Mouse (Mus musculus): Measurements from ENCODE around the gene Fndc3a. TPM values are rescaled to one million over a fixed set of nuclear protein-coding genes. Genes with fewer than 3 reads are reported as not detected.

Gene Fndc3a
- polyA plus RNA-seq, 1 experiment from 2014 or later: 46.6 TPM

GRCm38 (mm10) chr14:72689525-72689924 is 20.3 kb downstream of the Fndc3a start:
- H3K4me2 ChIP-seq (replicated peaks): no peak overlapping the region
- no peak overlapping the region for H3K4me3 ChIP-seq (replicated peaks; ENCODE audit: low read length)
- ATAC-seq (ENCODE audit: low FRiP score) (no peak), DNase-seq (ENCODE audit: low spot score) (no peak)
- H3K27me3 ChIP-seq (ENCODE audit: control insufficient read depth, insufficient read depth, low read length): no peaks in the 10 kb centered on the region
- no peak overlapping the region for H3K27ac ChIP-seq
- H3K9ac ChIP-seq: no peak overlapping the region
- H3K36me3 ChIP-seq (replicated peaks; ENCODE audit: control insufficient read depth, insufficient read depth): no peaks in the 10 kb centered on the region
- H3K9me3 ChIP-seq (ENCODE audit: control insufficient read depth, low read length): no peaks in the 10 kb centered on the region
- no peaks in the 10 kb centered on the region for H3K4me1 ChIP-seq (replicated peaks; ENCODE audit: control insufficient read depth, insufficient read depth, low read length)

GRCm38 (mm10) chr14:72684857-72685370 is 24.9 kb downstream of the Fndc3a start:
- ATAC-seq (ENCODE audit: low FRiP score): no peak

GRCm38 (mm10) chr14:72677247-72677646 is 32.6 kb downstream of the Fndc3a start:
- Histone ChIP-seq H3K27ac (no peak overlapping the region), H3K36me3 (replicated peaks; ENCODE audit: control insufficient read depth, insufficient read depth) (no peaks in the 10 kb centered on the region), H3K9ac (no peak overlapping the region), H3K27me3 (ENCODE audit: control insufficient read depth, insufficient read depth, low read length) (no peaks in the 10 kb centered on the region), H3K4me2 (replicated peaks) (no peak overlapping the region), H3K4me1 (replicated peaks; ENCODE audit: control insufficient read depth, insufficient read depth, low read length) (no peaks in the 10 kb centered on the region), H3K9me3 (ENCODE audit: control insufficient read depth, low read length) (no peaks in the 10 kb centered on the region), H3K4me3 (replicated peaks; ENCODE audit: low read length) (no peak overlapping the region)
- ATAC-seq (ENCODE audit: low FRiP score) (no peak), DNase-seq (ENCODE audit: low spot score) (no peak)
- 79% methylated on average over 3 of the region's 3 CpGs for WGBS

More at GRCm38 (mm10) chr14:72684857-72685370, 24.9 kb downstream of the Fndc3a start:
- Histone ChIP-seq H3K27me3 (ENCODE audit: control insufficient read depth, insufficient read depth, low read length) (no peaks in the 10 kb centered on the region), H3K36me3 (replicated peaks; ENCODE audit: control insufficient read depth, insufficient read depth) (no peaks in the 10 kb centered on the region), H3K9ac (no peak overlapping the region), H3K4me3 (replicated peaks; ENCODE audit: low read length) (no peak overlapping the region), H3K27ac (no peak overlapping the region), H3K4me1 (replicated peaks; ENCODE audit: control insufficient read depth, insufficient read depth, low read length) (no peaks in the 10 kb centered on the region), H3K9me3 (ENCODE audit: control insufficient read depth, low read length) (no peaks in the 10 kb centered on the region), H3K4me2 (replicated peaks) (no peak overlapping the region)
- whole genome bisulfite sequencing: 93% methylated on average over 4 of the region's 4 CpGs
- DNase-seq (ENCODE audit: low spot score): no peak

GRCm38 (mm10) chr14:72671911-72672310 is 37.9 kb downstream of the Fndc3a start:
- DNase-seq (ENCODE audit: low spot score) (no peak), ATAC-seq (ENCODE audit: low FRiP score) (no peak)

GRCm38 (mm10) chr14:72670987-72671386 is 38.8 kb downstream of the Fndc3a start:
- Histone ChIP-seq H3K9ac (no peak overlapping the region), H3K36me3 (replicated peaks; ENCODE audit: control insufficient read depth, insufficient read depth) (no peaks in the 10 kb centered on the region), H3K4me1 (replicated peaks; ENCODE audit: control insufficient read depth, insufficient read depth, low read length) (no peaks in the 10 kb centered on the region), H3K27ac (no peak overlapping the region), H3K4me3 (replicated peaks; ENCODE audit: low read length) (no peak overlapping the region), H3K4me2 (replicated peaks) (no peak overlapping the region), H3K27me3 (ENCODE audit: control insufficient read depth, insufficient read depth, low read length) (no peaks in the 10 kb centered on the region), H3K9me3 (ENCODE audit: control insufficient read depth, low read length) (no peaks in the 10 kb centered on the region)
- 96% methylated on average over 2 of the region's 2 CpGs for whole genome bisulfite sequencing
- ATAC-seq (ENCODE audit: low FRiP score) (no peak), DNase-seq (ENCODE audit: low spot score) (no peak)

More at GRCm38 (mm10) chr14:72671911-72672310, 37.9 kb downstream of the Fndc3a start:
- H3K27me3 ChIP-seq (ENCODE audit: control insufficient read depth, insufficient read depth, low read length): no peaks in the 10 kb centered on the region
- WGBS: 96% methylated on average over 3 of the region's 3 CpGs
- no peaks in the 10 kb centered on the region for H3K9me3 ChIP-seq (ENCODE audit: control insufficient read depth, low read length)
- no peaks in the 10 kb centered on the region for H3K4me1 ChIP-seq (replicated peaks; ENCODE audit: control insufficient read depth, insufficient read depth, low read length)
- no peak overlapping the region for H3K4me3 ChIP-seq (replicated peaks; ENCODE audit: low read length)
- H3K9ac ChIP-seq: no peak overlapping the region
- no peaks in the 10 kb centered on the region for H3K36me3 ChIP-seq (replicated peaks; ENCODE audit: control insufficient read depth, insufficient read depth)
- no peak overlapping the region for H3K27ac ChIP-seq
- H3K4me2 ChIP-seq (replicated peaks): no peak overlapping the region

- no peaks in the 10 kb centered on the region for H3K36me3 ChIP-seq (replicated peaks; ENCODE audit: control insufficient read depth, insufficient read depth)
These were observed 60.5 kb downstream of the Fndc3a start for GRCm38 (mm10) chr14:72649268-72649667.

DNA sequence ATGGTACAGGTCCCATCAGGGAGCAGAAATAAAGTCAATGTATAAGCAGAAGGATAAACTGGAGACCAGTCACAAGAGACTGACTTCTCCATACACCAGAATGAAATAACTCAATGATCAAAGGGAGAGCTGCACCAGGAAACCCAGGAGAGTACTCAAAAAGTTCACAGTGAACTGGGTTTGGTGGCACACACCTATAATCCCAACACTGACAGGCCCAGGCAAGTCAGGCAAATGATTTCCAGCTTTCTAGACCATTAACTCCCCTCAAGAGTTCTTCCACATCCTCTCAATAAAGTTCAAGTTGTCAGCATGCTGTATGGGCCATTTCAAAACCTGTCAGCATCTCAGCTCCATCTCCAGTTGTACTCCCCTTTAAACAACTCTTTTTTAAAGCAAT is 64.3 kb downstream of the Fndc3a start:
- Histone ChIP-seq H3K27me3 (ENCODE audit: control insufficient read depth, insufficient read depth, low read length) (no peaks in the 10 kb centered on the region), H3K4me2 (replicated peaks) (no peak overlapping the region), H3K9ac (no peak overlapping the region), H3K9me3 (ENCODE audit: control insufficient read depth, low read length) (no peaks in the 10 kb centered on the region), H3K4me3 (replicated peaks; ENCODE audit: low read length) (no peak overlapping the region), H3K27ac (no peak overlapping the region), H3K36me3 (replicated peaks; ENCODE audit: control insufficient read depth, insufficient read depth) (0 out of 2 replicates have a peak, but pooled peaks cover 5% of the 10 kb centered on the region), H3K4me1 (replicated peaks; ENCODE audit: control insufficient read depth, insufficient read depth, low read length) (no peaks in the 10 kb centered on the region)
- no peak for DNase-seq (ENCODE audit: low spot score)
- ATAC-seq (ENCODE audit: low FRiP score): no peak

More at GRCm38 (mm10) chr14:72649268-72649667, 60.5 kb downstream of the Fndc3a start:
- H3K4me3 ChIP-seq (replicated peaks; ENCODE audit: low read length): no peak overlapping the region
- H3K4me2 ChIP-seq (replicated peaks): no peak overlapping the region
- H3K27me3 ChIP-seq (ENCODE audit: control insufficient read depth, insufficient read depth, low read length): no peaks in the 10 kb centered on the region
- no peak overlapping the region for H3K27ac ChIP-seq
- no peaks in the 10 kb centered on the region for H3K9me3 ChIP-seq (ENCODE audit: control insufficient read depth, low read length)
- H3K9ac ChIP-seq: no peak overlapping the region
- ATAC-seq (ENCODE audit: low FRiP score) (no peak), DNase-seq (ENCODE audit: low spot score) (no peak)
- no peaks in the 10 kb centered on the region for H3K4me1 ChIP-seq (replicated peaks; ENCODE audit: control insufficient read depth, insufficient read depth, low read length)

- H3K9ac ChIP-seq: no peak overlapping the region
- H3K9me3 ChIP-seq (ENCODE audit: control insufficient read depth, low read length): no peaks in the 10 kb centered on the region
- no peaks in the 10 kb centered on the region for H3K27me3 ChIP-seq (ENCODE audit: control insufficient read depth, insufficient read depth, low read length)
- DNase-seq (ENCODE audit: low spot score): no peak
- H3K4me1 ChIP-seq (replicated peaks; ENCODE audit: control insufficient read depth, insufficient read depth, low read length): no peaks in the 10 kb centered on the region
- H3K4me2 ChIP-seq (replicated peaks): no peak overlapping the region
- no peak overlapping the region for H3K4me3 ChIP-seq (replicated peaks; ENCODE audit: low read length)
- no peak overlapping the region for H3K27ac ChIP-seq
- 0 out of 2 replicates have a peak, but pooled peaks cover 5% of the 10 kb centered on the region for H3K36me3 ChIP-seq (replicated peaks; ENCODE audit: control insufficient read depth, insufficient read depth)
- ATAC-seq (ENCODE audit: low FRiP score): no peak
- 96% methylated on average over 1 of the region's 1 CpGs for WGBS
These were observed 65.2 kb downstream of the Fndc3a start for GRCm38 (mm10) chr14:72644620-72645019.

DNA sequence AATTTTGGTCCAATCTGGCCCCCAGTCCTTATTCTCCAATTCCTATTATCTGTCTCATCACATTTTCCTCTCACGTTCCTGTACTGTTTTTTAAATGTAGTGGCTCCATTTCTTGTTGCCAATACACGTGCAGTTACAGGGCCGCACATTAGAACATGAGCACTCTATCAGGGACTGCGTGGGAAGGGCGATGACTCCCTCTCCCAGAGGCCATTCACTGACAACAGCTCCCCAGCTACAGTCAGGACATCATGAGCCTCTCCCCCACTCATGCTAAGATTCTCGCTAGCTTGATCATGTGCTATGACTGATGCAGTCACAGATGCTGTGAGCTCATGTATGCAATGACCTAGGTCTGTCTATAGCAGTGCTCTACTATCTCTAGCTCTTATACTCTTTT is 71.3 kb downstream of the Fndc3a start:
- H3K4me1 ChIP-seq (replicated peaks; ENCODE audit: control insufficient read depth, insufficient read depth, low read length): no peaks in the 10 kb centered on the region
- 0 out of 2 replicates have a peak, but pooled peaks cover 5% of the 10 kb centered on the region for H3K36me3 ChIP-seq (replicated peaks; ENCODE audit: control insufficient read depth, insufficient read depth)
- H3K4me3 ChIP-seq (replicated peaks; ENCODE audit: low read length): no peak overlapping the region
- 91% methylated on average over 6 of the region's 6 CpGs for WGBS
- H3K4me2 ChIP-seq (replicated peaks): no peak overlapping the region
- DNase-seq (ENCODE audit: low spot score) (no peak), ATAC-seq (ENCODE audit: low FRiP score) (no peak)
- no peak overlapping the region for H3K9ac ChIP-seq
- no peak overlapping the region for H3K27ac ChIP-seq
- no peaks in the 10 kb centered on the region for H3K9me3 ChIP-seq (ENCODE audit: control insufficient read depth, low read length)
- no peaks in the 10 kb centered on the region for H3K27me3 ChIP-seq (ENCODE audit: control insufficient read depth, insufficient read depth, low read length)

GRCm38 (mm10) chr14:72633571-72633970 is 76.2 kb downstream of the Fndc3a start:
- WGBS: 94% methylated on average over 2 of the region's 2 CpGs
- Histone ChIP-seq H3K27me3 (ENCODE audit: control insufficient read depth, insufficient read depth, low read length) (no peaks in the 10 kb centered on the region), H3K4me3 (replicated peaks; ENCODE audit: low read length) (no peak overlapping the region)

More at GRCm38 (mm10) chr14:72633571-72633970, 76.2 kb downstream of the Fndc3a start:
- ATAC-seq (ENCODE audit: low FRiP score) (no peak), DNase-seq (ENCODE audit: low spot score) (no peak)
- H3K9ac ChIP-seq: no peak overlapping the region
- no peaks in the 10 kb centered on the region for H3K9me3 ChIP-seq (ENCODE audit: control insufficient read depth, low read length)
- no peaks in the 10 kb centered on the region for H3K36me3 ChIP-seq (replicated peaks; ENCODE audit: control insufficient read depth, insufficient read depth)
- no peak overlapping the region for H3K4me2 ChIP-seq (replicated peaks)
- H3K27ac ChIP-seq: no peak overlapping the region
- H3K4me1 ChIP-seq (replicated peaks; ENCODE audit: control insufficient read depth, insufficient read depth, low read length): no peaks in the 10 kb centered on the region
